20 mouse cellular contexts compared by ENCODE assay signal in the genomic region with DNA sequence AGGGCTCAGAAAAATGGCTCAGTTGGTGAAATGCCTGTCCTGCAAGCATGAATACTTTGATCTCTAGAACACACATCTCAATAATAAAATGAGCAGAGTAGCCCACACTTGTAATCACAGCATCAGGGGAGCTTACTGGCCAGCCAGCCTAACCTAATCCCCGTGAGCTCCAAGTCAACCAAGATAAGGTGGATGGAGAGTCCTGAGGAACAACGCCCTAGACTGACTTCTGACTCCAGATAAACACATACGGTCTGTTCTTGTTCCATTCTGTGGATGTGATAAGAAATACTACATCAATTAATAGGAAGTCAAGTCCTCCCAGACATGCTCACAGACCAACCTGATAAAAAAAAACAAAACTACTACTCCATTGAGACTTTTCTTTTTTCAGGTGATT.
"Had no signal": no experiment of that assay in that cellular context is flagged by ENCODE, and none has a peak within 500 bp of the region (broad histone marks: within the 10 kb centered on the region; RNA-seq: fewer than 3 reads in every experiment).

No protein-coding gene starts in this region.

- H3K4me2 ChIP-seq: lung, embryonic 15.5 days; midbrain, embryonic 12.5 days; neural tube, embryonic 13.5 days; neural tube, embryonic 15.5 days had no signal

- DNase-seq: lung, adult 2 months; lung, postnatal 14 days; lung, postnatal 36 days; midbrain, embryonic 14.5 days; retina, postnatal 1 day; right cerebral cortex, adult 18-20 months; right cerebral cortex, postnatal 25 days; right cerebral cortex, postnatal 4 days; spleen, adult 18-20 months; thymus, adult 18-20 months; thymus, postnatal 14 days; thymus, postnatal 36 days had no signal

- H3K4me1 ChIP-seq: lung, embryonic 15.5 days; midbrain, embryonic 12.5 days; neural tube, embryonic 13.5 days; neural tube, embryonic 15.5 days had no signal

- H3K9me3 ChIP-seq: lung, embryonic 15.5 days; midbrain, embryonic 12.5 days; neural tube, embryonic 13.5 days; neural tube, embryonic 15.5 days had no signal

- H3K27ac ChIP-seq: liver, embryonic 14.5 days; lung, embryonic 15.5 days; macrophage; midbrain, embryonic 12.5 days; neural tube, embryonic 13.5 days; neural tube, embryonic 15.5 days had no signal

- H3K9ac ChIP-seq: liver, embryonic 14.5 days; lung, embryonic 15.5 days; midbrain, embryonic 12.5 days; neural tube, embryonic 13.5 days; neural tube, embryonic 15.5 days had no signal

- ATAC-seq: lung, postnatal 0 days had no signal

- H3K4me3 ChIP-seq: lung, embryonic 15.5 days; midbrain, embryonic 12.5 days; myocyte; neural tube, embryonic 13.5 days; neural tube, embryonic 15.5 days had no signal

- H3K27me3 ChIP-seq: lung, embryonic 15.5 days; midbrain, embryonic 12.5 days; neural tube, embryonic 13.5 days; neural tube, embryonic 15.5 days had no signal

- H3K36me3 ChIP-seq: lung, embryonic 15.5 days; midbrain, embryonic 12.5 days; neural tube, embryonic 13.5 days; neural tube, embryonic 15.5 days had no signal
